Mouse (Mus musculus) B cell, adult 2 months (primary cell): Measurements from ENCODE around the gene Rxfp2.

Experiments used
- DNase-seq, 2 experiments: peaks; one replicate each; pipeline ENCODE4 v3.0.0; 2022

The Rxfp2 gene

DNA sequence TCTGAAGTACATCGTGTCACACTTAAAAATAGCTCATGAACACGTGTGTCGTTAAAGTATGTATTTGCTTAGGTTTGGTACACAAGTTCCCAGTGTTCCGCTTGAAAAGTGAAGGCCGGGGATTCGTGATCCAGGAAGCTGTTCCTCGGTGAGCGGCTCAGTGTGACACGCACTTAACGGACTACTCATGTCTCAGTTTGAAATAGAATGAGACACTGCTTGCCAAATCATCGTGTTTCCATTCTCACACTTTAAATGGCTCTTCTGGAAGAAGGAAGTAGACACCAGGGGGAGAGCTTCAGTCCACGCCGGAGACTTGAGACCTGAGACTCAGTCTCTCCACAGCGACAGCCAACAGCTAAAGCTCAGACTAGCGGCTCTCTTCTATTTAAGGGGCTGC, 28.0 kb downstream of the Rxfp2 start:
- DNase-seq, result no peak

DNA sequence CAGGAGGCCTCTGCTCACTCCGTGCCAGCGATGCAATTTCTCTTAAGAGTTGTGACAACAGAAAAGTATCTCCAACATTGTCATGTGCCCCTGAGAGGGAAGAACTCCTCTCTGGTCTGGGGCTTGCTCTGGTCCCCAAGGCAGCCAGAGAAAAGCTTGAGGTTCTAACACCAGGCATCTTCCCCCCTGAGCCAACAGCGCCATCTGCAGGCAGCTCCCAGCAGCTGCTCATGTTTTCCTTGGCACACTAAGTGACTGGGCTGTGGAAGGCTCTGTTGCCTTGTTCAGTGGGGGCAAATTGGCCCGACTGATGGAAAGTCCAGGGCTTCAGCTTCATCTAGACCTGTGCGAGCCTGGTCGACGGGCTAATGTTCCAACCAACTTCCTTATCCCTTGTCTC, 31.5 kb downstream of the Rxfp2 start:
- peak in 1 of 2 experiments; percentile 2 for DNase-seq

DNA sequence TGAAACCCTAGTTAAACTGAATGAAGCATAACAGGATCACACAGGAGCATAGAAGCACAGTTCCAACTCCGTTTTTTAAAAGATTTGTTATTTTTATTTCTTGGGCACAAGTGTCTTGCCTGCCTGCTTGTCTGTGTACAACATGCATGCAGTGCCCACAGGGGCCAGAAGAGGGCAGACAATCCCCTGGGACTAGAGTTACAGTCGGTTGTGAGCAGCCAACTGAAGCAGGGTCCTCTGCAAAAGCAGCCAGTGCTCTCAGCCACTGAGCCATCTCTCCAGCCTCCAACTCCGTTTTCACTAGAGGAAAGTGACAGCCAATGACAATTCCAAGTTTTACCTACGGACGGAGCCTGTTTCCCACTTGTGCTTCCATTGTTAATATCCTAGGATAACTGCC, 33.4 kb downstream of the Rxfp2 start:
- peak; percentile 52 to 58 for DNase-seq

DNA sequence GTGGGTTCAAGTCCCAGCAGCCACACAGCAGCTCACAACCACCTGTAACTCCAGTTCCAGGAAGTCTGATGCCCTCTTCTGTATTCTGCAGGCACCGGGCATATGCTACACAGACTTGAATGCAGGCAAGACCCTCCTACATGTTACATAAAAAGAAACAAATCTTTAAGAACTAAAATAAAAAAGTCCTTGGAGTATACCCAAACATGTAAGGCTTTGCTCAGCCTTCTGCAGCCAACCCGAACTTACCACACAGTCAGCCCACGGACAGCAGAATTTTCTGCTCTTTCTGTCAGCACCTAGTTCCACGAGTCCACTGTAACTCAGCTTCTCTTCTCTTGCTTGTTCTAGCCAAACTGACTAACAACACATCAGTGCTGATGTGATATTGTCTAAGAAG, 34.8 kb downstream of the Rxfp2 start:
- no peak for DNase-seq

DNA sequence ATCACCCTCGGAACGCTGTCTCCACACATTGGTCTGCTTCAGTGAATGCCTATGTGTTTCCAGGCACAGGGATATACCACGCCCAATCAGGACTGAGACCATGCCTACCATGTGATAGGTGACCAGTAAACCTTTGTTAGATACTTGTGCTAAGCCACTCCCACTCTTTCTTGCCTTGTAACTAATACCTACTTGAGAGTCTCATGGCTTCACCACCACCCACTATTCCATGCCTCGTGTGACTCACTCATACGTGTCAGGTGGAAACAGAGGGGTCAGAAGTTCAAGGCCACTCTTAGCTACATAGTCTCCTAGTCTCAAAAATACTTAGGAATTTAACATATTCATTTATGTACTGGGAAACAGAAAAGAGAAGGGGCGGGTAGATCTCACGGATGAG, 35.5 kb downstream of the Rxfp2 start:
- no peak for DNase-seq

DNA sequence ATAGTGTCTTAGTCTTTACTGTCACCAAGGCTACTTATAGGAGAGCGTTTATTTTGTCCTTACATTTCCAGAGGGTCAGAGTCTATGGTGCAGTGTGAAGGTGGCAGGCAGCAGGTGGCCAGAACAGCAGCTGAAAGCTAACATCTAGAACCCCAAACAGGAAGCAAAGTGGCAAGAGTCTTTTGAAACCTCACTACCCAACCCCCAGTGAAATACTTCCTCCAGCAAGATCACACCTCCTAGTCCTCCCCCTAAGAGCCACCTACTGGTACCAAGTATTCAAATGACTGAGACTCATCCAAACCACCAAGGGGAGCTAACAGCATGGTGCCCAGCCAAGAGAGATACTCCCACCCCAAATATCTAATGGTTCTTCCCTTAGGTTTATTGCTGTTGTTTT, 36.8 kb downstream of the Rxfp2 start:
- DNase-seq, result no peak

DNA sequence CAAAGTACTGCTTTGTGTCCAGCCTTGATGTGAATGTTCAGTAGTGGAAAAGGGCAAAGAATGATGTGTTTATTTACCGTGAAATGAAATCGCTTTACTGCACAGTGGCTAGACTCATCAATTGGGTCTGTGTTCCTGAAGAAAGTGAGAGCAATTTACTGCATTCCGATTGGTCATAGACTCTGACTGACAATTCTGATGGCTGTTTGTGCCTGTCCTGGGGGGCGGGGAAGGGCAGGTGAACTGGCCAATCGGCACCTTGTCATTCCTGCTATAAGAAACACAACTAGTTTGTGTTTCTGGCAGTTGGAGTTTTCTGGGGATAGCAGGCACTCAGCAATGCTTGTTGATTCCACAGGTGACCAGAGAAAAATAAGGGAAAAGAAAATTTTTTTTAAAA, 37.6 kb downstream of the Rxfp2 start:
- DNase-seq, result no peak

DNA sequence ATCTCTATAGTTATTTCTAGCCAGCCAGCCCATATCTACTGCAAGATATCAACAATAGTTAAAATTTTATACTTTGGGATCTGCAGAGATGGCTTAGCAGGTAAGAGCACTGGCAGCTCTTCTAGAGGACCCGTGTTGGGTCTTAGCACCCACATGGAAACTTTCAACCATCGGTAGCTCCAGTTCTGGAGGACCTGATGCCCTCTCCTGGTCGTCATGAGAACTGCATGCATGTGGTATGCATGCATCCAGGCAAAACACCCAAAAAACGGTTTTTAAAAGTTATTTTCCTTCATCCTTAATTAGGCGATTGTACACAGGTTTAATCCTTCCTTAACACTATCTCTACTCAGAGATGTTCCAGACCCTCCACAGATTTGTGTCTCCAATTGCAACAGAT, 40.4 kb downstream of the Rxfp2 start:
- DNase-seq, result no peak

DNA sequence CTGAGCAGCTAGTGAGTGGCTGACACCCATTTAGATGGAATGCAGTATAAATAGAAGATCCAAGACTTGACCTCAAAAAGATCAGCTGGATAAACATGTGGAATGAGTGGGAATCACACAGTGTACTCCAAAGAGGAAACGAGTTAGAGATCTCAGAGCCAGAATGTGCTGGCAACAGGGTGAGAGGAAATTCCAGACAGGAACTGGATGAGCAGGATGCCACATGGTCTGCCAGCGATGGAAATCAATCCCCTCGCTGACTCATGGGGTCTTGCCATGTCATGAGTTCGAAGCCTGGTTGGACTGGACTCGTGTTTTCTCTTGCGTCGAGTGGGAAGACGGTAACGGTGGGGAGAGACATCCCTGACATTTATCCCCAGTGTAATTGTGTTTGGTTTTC, 41.0 kb downstream of the Rxfp2 start:
- DNase-seq, result no peak

DNA sequence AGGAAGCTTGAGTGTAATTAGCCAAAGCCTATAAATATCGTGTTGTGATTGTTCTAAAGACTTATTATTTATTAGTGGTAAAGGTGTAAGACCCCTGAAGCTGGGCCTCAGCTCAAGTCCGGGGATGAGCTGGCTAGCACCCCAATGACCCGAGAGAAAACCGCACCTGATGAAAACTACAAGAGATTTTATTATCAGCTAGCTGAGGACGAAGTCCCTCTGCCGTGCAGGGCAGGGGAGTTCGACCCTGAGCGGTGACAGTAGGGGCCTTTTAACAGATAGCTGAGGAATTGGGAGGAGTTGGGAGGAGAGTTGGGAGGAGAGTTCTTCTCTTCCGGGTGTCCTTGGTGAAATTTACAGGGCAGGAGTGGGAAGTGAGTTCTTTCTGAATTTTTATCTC, 42.6 kb downstream of the Rxfp2 start:
- no peak for DNase-seq

DNA sequence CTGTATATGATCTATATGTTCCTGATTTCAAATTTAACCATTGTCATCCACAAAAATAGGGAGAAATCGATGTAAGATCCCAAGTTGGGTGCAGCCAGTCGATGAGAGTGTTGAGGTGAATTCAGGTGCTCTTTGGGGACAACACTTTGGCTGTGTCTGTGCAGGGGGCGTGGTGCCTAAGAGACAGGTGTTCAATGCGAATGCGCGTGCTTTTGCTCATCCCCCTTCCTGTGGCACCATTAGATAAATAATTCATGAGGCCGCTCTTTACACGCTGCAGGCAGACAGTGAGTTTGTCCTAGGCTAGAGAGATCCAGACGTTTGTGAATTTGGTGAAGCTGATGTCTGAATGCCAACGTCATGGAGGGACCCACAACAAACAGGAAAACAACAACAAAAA, 45.8 kb downstream of the Rxfp2 start:
- DNase-seq, result no peak

DNA sequence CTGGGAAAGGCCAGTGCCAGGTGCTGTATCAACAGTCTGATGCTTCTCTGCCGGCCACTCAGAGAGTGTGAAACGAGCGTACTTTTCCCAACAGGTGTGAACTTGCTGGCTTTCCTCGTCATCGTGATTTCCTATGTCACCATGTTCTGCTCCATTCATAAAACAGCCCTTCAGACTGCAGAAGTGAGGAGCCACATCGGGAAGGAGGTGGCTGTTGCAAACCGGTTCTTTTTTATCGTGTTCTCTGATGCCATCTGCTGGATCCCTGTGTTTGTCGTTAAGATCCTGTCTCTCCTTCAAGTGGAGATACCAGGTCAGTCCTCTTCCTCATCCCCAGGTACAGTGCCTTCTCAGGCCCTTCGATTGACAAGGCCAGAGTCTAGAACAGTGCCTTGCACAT, 51.6 kb downstream of the Rxfp2 start:
- DNase-seq, result no peak

DNA sequence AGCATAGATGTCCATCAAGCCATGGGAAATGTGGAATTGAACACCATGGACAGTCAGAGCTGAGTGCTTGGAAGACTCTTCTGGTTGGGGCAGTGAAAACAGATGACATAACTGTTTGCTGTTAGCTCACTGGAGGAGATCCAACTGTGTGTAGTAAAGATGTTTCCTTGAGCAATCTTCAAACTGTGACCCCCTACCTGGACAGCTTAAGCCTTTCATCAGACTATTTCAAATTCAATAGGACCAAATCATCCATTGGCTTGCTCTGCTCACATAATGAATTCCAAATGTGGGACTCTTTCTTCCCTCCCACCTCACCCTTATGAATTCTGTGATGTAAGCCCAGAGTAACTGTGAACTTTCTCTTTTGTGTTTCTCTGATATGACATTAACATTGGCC, 53.3 kb downstream of the Rxfp2 start:
- DNase-seq, result no peak

DNA sequence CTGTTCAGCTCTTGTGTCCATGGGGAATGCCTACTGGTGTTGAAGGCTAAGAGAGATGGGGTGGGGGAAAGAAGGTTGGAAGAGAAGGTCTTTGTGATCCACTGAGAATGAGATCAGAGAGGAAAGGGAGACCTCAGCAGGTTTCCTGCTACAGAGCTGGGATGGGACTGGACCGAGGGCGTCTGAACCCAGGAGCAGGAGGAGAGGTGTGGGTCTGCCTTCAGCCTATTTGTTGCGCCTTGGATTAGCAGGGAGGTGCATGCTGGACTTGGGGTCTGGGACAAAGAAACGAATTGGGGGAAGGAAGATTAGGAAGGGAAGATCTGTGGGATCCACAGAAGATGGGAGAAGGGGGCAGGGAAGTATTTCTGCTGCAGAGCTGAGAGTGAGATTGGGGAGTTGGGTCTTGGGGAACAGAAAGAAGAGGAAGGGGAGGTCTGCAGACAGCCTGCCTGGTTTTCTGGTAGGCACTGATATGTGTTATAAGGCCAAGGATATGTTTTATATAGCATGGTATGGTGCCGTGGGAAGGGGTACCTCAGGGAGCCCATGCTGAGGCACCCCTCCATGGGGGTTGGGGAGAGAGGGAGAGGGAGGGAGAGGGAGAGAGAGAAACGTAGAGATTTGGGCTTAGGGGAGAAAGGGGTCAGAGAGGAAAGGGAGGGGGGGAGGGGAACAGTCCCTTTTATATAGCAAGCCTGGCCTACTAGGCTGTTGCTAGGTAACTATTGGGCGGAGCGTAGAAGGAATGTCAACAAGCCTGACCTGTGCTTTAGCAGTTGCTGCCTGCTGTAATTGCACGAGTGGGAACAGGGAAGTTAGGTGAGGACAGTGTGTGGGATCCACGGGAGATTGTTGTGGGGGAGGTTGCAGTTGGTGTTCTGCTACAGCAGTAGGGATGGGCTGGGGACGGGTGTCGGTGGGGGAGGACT, 61.7 kb downstream of the Rxfp2 start:
- DNase-seq, result no peak

DNA sequence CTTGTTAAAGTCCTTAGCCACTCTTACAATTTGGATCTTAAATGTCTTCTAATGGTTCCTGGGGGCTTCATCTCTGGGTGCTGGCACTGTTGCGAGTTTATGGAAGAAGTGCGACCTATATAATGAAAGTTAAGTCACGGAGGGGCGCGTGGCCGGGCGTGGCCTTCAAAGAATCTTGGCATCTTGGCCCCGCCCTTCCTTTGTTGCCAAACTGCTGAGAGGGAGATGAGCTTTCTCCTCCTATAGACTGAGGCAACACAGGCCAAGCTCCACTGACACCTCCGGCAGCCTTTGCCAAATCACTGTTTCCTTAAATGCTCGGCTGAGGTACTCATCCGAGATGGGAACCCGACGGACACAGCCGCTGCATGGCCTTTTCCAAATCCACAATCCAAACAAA, 64.2 kb downstream of the Rxfp2 start:
- no peak for DNase-seq

DNA sequence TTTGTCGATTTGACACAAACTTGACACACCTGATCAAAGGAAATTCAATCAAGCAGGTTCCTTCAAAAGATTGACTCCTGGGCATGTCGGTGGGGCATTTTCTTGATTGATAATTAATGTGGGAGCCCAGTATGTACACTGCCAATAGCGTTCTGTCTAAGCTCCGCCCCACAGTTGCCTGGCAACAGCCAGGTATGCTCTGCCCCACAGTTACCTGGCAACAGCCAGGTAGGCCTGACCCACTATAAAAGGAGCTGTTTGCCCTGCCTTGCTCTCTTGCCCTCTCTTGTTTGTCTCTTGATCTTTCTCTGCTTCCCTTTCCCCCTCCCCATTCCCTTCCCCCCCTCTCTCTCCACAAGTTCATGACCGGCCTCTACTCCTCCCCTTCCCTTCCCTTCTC, 64.7 kb downstream of the Rxfp2 start:
- no peak for DNase-seq

DNA sequence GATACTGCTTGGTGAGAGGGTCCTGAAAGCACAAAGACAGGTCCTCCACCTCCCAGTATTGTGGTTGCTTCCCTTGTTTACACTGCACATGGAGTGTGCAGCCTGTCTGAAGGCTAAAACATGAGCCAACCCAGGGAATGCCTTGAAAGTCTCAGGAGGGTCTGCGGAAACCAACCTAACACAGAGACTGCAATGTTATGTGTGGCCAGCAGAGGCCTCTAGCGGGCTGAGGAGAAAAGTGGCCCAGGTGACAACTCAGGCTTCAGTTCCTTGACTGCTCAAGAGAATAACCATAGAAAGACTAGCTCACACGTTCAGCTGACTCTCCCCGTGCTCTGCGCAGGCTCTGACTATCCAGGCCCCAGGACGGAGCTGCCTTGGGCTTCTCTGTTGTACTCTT, 79.1 kb downstream of the Rxfp2 start:
- DNase-seq, result peak; percentile 69

DNA sequence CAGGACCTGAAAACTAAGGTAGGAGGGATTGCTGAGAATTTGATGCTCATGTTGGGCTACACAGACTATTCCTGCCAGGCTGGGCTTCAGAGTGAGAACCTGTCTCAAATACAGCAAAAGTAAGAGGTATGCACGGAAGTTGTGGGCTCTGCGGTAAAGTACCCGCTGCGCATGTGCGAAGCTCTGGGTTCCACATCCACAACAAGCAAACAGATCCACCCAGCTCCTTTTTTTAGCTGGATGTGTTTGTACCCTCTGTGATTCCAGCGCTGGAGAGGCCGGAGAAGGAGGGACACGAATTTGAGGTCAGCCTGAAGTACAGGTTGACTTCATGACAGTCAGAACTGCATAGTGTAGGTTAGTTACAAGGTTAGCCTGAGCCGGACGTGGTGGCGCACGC, 80.3 kb downstream of the Rxfp2 start:
- no peak for DNase-seq

DNA sequence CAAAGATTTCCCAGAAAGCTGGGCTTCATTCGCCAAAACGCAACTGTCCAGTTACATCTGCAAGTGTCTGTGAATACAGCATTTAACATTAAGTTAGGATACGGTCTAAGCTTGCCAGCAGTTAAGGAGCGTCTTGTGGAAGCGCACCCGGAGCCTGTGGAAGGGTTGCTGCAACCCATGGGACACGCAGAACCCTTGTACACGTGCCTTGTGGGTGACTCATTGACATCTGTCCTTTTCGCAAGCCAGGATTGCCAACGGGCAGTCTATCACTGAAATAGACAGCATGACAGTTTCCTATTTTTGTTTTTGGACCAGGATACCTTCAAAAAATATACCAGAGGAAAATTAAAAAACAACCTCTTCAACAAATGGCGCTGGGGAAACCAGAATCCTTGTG, 83.3 kb downstream of the Rxfp2 start:
- no peak for DNase-seq

DNA sequence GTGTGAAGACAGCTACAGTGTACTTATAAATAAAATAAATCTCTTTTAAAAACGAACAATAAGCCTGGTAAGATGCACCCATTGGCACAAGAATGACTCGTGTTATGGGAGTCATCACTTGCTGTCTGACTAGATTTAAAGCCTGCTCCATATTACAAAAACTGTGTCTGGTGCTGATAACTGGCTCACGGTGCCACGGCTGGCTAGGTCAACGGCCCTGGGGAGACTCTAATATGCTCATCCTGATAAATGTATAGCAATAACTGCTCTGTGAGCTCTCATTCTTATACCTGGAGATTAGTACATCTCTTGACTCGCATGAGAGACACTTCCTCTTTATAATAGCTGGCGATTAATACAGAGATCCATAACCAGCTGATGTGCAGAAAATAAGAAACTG, 87.9 kb downstream of the Rxfp2 start:
- DNase-seq, result no peak

DNA sequence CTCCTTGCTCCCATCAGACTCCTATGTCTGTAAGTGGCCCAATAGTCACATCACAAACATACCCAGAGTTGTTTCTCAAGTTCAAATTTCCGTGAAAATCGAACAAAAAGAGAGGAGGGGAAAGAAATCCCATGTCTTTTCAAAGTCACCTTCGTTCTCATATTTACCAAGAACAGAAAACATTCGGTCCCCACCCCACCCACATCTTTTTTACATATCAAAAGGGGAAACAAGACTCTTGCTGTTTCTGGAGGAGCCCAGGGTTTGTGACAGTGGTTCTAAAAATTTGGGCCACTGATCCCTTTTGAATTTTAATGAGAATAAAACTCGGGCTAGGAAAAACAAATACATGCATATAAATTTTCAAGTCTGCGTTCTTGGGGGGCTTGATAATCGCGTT, 92.8 kb downstream of the Rxfp2 start:
- DNase-seq, result no peak

DNA sequence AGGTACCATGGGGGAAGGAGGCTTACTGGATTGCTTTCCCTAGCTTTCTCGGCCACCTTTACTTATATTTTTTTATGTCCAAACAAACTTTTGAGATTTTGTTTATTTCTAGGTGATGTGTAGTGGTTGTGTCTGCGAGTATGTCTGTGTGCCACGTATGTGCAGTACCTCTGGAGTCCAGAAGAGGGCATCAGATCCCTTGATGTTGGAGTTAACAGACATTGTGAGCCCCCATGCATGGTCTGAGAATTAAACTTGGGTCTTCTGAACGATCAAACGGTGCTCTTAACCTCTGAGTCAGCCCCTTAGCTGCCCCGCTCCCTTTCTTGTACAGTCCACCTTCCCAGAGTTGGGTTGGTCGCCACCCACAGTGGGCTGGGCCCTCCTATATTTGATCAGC, 95.5 kb downstream of the Rxfp2 start:
- DNase-seq, result peak; percentile 62 to 63

DNA sequence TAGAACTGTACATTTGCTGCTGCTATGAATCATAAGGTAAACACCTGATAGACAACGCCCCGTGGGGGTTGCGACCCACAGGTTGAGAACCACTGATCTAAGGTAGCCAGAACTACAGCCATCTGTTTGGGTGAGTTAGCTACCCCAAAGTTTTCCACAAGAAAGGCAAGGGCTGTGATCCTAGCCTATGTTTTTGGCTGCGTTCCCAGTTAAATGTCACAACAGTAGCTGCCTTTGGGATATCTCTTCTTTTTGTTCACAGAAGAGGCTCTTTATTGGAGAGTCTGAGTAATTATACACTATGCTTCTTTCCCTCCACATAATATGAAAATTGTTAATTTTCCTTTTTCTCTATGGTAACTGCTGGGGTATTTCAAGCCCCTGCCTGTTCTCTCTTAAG, 96.3 kb downstream of the Rxfp2 start:
- no peak for DNase-seq

DNA sequence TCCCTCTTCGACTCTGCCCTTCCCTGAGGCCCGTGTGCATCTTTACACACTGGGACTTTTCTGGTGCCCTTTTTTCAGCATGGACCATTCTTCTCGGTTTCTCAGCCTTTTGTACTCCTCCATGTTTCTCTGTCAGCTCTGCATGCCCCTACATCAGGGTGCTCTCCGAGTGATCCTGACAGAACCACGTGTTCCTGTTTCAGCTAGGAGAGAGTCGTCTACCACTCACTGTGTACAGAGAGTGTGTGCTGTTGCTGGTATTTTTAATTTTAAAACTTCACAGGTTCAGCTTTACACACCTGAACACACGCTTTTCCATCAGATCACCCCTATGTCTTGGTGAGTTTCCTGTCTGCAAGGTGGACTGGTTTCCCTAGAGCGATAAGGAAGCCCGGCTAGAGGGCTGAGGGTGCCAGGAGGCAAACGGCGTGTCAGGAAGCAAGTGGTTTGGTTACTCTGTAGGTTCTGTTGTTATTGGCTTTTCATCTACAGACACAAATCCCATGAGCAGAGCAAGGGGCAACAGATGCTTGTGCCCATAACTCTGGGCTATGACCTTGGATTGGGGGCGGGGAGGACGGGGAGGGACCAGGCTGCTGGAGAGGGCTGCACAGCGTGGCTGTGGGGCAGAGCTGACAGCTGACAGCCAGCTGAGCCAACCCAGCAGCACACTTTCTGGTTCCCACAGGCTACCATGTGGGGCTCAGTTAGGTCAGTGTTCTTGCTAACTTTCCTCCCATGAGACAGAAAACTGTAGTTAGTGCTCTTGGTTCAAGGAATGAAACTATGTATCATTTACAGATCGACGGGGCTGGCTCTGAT, 97.0 kb downstream of the Rxfp2 start:
- DNase-seq, result peak; percentile 15 to 22
